Mouse (Mus musculus) kidney, adult 2 months (tissue): ENCODE measurements around the gene Itpripl2.

Experiments
- CTCF ChIP-seq: fragments of 200-500 bp; conservative IDR thresholded peaks from 2 replicates; pipeline ENCODE4 v1.5.1; 2011; ENCODE audit warnings: low read depth, mild to moderate bottlenecking, control low read depth, low read length, moderate library complexity, mixed read lengths; ENCODE audit not compliant: insufficient read depth, insufficient read length
- POLR2A ChIP-seq: fragments of 200-500 bp; IDR thresholded peaks from one replicate; pipeline ENCODE4 v1.6.1; 2011; ENCODE audit warnings: low read depth, low read length, control low read depth

- TF ChIP-seq POLR2A (no peak), CTCF (no peak)
Observed at GRCm38 (mm10) chr7:118481047-118481810, 10.5 kb downstream of the Itpripl2 start.
